Mouse (Mus musculus): ENCODE data around the gene 2410004B18Rik. TPM values are rescaled to one million over a fixed set of nuclear protein-coding genes. Genes with fewer than 3 reads are reported as not detected.

Gene 2410004B18Rik
- polyA plus RNA-seq, 1 experiment: 34.6 TPM

GRCm38 (mm10) chr3:145946654-145947053 lies 8.8 kb downstream of the 2410004B18Rik start:
- H3K27ac ChIP-seq (ENCODE audit: insufficient read depth, low read length): no peak overlapping the region
- H3K4me1 ChIP-seq (ENCODE audit: control insufficient read depth, insufficient read depth, low read length): no peaks in the 10 kb centered on the region
- TF ChIP-seq CTCF (IDR thresholded peaks at IDR 0.05; ENCODE audit: extremely low read depth, insufficient read depth, low read length): no peak
- TF ChIP-seq POLR2A (IDR thresholded peaks at IDR 0.05; ENCODE audit: extremely low read depth, insufficient read depth, low read length): no peak
- no peak overlapping the region for H3K4me3 ChIP-seq (ENCODE audit: insufficient read depth, low read length)

- H3K4me1 ChIP-seq (ENCODE audit: control insufficient read depth, insufficient read depth, low read length): no peaks in the 10 kb centered on the region
- no peak overlapping the region for H3K27ac ChIP-seq (ENCODE audit: insufficient read depth, low read length)
- no peak overlapping the region for H3K4me3 ChIP-seq (ENCODE audit: insufficient read depth, low read length)
- TF ChIP-seq CTCF (IDR thresholded peaks at IDR 0.05; ENCODE audit: extremely low read depth, insufficient read depth, low read length) (no peak), POLR2A (IDR thresholded peaks at IDR 0.05; ENCODE audit: extremely low read depth, insufficient read depth, low read length) (no peak)
Observed at GRCm38 (mm10) chr3:145947539-145948204, 9.9 kb downstream of the 2410004B18Rik start.

GRCm38 (mm10) chr3:145950034-145950814 lies 12.4 kb downstream of the 2410004B18Rik start:
- H3K4me3 ChIP-seq (ENCODE audit: insufficient read depth, low read length): no peak overlapping the region

GRCm38 (mm10) chr3:145950815-145951130 lies 13.0 kb downstream of the 2410004B18Rik start:
- Histone ChIP-seq H3K27ac (ENCODE audit: insufficient read depth, low read length) (no peak overlapping the region), H3K4me3 (ENCODE audit: insufficient read depth, low read length) (no peak overlapping the region), H3K4me1 (ENCODE audit: control insufficient read depth, insufficient read depth, low read length) (no peaks in the 10 kb centered on the region)
- TF ChIP-seq CTCF (IDR thresholded peaks at IDR 0.05; ENCODE audit: extremely low read depth, insufficient read depth, low read length) (no peak), POLR2A (IDR thresholded peaks at IDR 0.05; ENCODE audit: extremely low read depth, insufficient read depth, low read length) (no peak)

More at GRCm38 (mm10) chr3:145950034-145950814, 12.4 kb downstream of the 2410004B18Rik start:
- H3K27ac ChIP-seq (ENCODE audit: insufficient read depth, low read length): no peak overlapping the region
- TF ChIP-seq CTCF (IDR thresholded peaks at IDR 0.05; ENCODE audit: extremely low read depth, insufficient read depth, low read length) (peak; percentile 78), POLR2A (IDR thresholded peaks at IDR 0.05; ENCODE audit: extremely low read depth, insufficient read depth, low read length) (no peak)
- no peaks in the 10 kb centered on the region for H3K4me1 ChIP-seq (ENCODE audit: control insufficient read depth, insufficient read depth, low read length)

GRCm38 (mm10) chr3:145951287-145952165 lies 13.7 kb downstream of the 2410004B18Rik start:
- TF ChIP-seq CTCF (IDR thresholded peaks at IDR 0.05; ENCODE audit: extremely low read depth, insufficient read depth, low read length): no peak
- no peak for TF ChIP-seq POLR2A (IDR thresholded peaks at IDR 0.05; ENCODE audit: extremely low read depth, insufficient read depth, low read length)
- Histone ChIP-seq H3K4me3 (ENCODE audit: insufficient read depth, low read length) (no peak overlapping the region), H3K4me1 (ENCODE audit: control insufficient read depth, insufficient read depth, low read length) (no peaks in the 10 kb centered on the region), H3K27ac (ENCODE audit: insufficient read depth, low read length) (no peak overlapping the region)

- H3K4me3 ChIP-seq (ENCODE audit: insufficient read depth, low read length): no peak overlapping the region
- TF ChIP-seq CTCF (IDR thresholded peaks at IDR 0.05; ENCODE audit: extremely low read depth, insufficient read depth, low read length) (no peak), POLR2A (IDR thresholded peaks at IDR 0.05; ENCODE audit: extremely low read depth, insufficient read depth, low read length) (no peak)
- no peaks in the 10 kb centered on the region for H3K4me1 ChIP-seq (ENCODE audit: control insufficient read depth, insufficient read depth, low read length)
- H3K27ac ChIP-seq (ENCODE audit: insufficient read depth, low read length): no peak overlapping the region
Observed at GRCm38 (mm10) chr3:145952945-145953344, 15.1 kb downstream of the 2410004B18Rik start.

- Histone ChIP-seq H3K27ac (ENCODE audit: insufficient read depth, low read length) (no peak overlapping the region), H3K4me3 (ENCODE audit: insufficient read depth, low read length) (no peak overlapping the region), H3K4me1 (ENCODE audit: control insufficient read depth, insufficient read depth, low read length) (no peaks in the 10 kb centered on the region)
- TF ChIP-seq POLR2A (IDR thresholded peaks at IDR 0.05; ENCODE audit: extremely low read depth, insufficient read depth, low read length) (no peak), CTCF (IDR thresholded peaks at IDR 0.05; ENCODE audit: extremely low read depth, insufficient read depth, low read length) (no peak)
Observed at GRCm38 (mm10) chr3:145953411-145953810, 15.6 kb downstream of the 2410004B18Rik start.

GRCm38 (mm10) chr3:145959824-145960223 lies 22.0 kb downstream of the 2410004B18Rik start:
- Histone ChIP-seq H3K4me3 (ENCODE audit: insufficient read depth, low read length) (no peak overlapping the region), H3K27ac (ENCODE audit: insufficient read depth, low read length) (no peak overlapping the region; the same call in 1 of the 2 replicates), H3K4me1 (ENCODE audit: control insufficient read depth, insufficient read depth, low read length) (no peaks in the 10 kb centered on the region; the same call in 1 of the 2 replicates)
- TF ChIP-seq CTCF (IDR thresholded peaks at IDR 0.05; ENCODE audit: extremely low read depth, insufficient read depth, low read length) (no peak), POLR2A (IDR thresholded peaks at IDR 0.05; ENCODE audit: extremely low read depth, insufficient read depth, low read length) (no peak)

- Histone ChIP-seq H3K4me3 (ENCODE audit: insufficient read depth, low read length) (no peak overlapping the region), H3K4me1 (ENCODE audit: control insufficient read depth, insufficient read depth, low read length) (no peaks in the 10 kb centered on the region; the same call in 1 of the 2 replicates), H3K27ac (ENCODE audit: insufficient read depth, low read length) (no peak overlapping the region)
- TF ChIP-seq POLR2A (IDR thresholded peaks at IDR 0.05; ENCODE audit: extremely low read depth, insufficient read depth, low read length) (no peak), CTCF (IDR thresholded peaks at IDR 0.05; ENCODE audit: extremely low read depth, insufficient read depth, low read length) (no peak)
Observed at GRCm38 (mm10) chr3:145962411-145962810, 24.6 kb downstream of the 2410004B18Rik start.

Data from cortical plate, adult 2 months (tissue).